Mouse (Mus musculus) limb, embryonic 15.5 days (tissue): ENCODE measurements around the gene Slc25a14. TPM values are rescaled to one million over a fixed set of nuclear protein-coding genes. Genes with fewer than 3 reads are reported as not detected.

Experiments
- ATAC-seq: fragments of 200-750 bp; cut with Nextera tagmentation; 2 replicates; pipeline ENCODE4 v1.8.0; 2017; ENCODE audit warnings: low read depth, moderate TSS enrichment; ENCODE audit not compliant: insufficient number of reproducible peaks, low FRiP score, low TSS enrichment
- H3K27ac ChIP-seq: fragments of 300-500 bp; sonication (generic); 2 replicates; pipeline ENCODE4 v1.5.1; 2015; ENCODE audit warnings: moderate library complexity, mild to moderate bottlenecking, inconsistent platforms
- H3K27me3 ChIP-seq: fragments of 300-500 bp; sonication (generic); 2 replicates; pipeline ENCODE4 v1.6.1; 2015; ENCODE audit warnings: inconsistent platforms
- H3K36me3 ChIP-seq: fragments of 300-500 bp; sonication (generic); 2 replicates; pipeline ENCODE4 v1.6.1; 2015; ENCODE audit warnings: inconsistent platforms
- H3K4me1 ChIP-seq: fragments of 300-500 bp; sonication (generic); 2 replicates; pipeline ENCODE4 v1.6.1; 2015; ENCODE audit warnings: inconsistent platforms
- H3K4me2 ChIP-seq: fragments of 300-500 bp; sonication (generic); 2 replicates; pipeline ENCODE4 v1.6.1; 2015; ENCODE audit warnings: mild to moderate bottlenecking, inconsistent platforms
- H3K4me3 ChIP-seq: fragments of 300-500 bp; sonication (generic); 2 replicates; pipeline ENCODE4 v1.5.1; 2015; ENCODE audit warnings: mild to moderate bottlenecking, inconsistent platforms
- H3K9ac ChIP-seq: fragments of 300-500 bp; sonication (generic); 2 replicates; pipeline ENCODE4 v1.6.1; 2015; ENCODE audit warnings: inconsistent platforms
- H3K9me3 ChIP-seq: fragments of 300-500 bp; sonication (generic); 2 replicates; pipeline ENCODE4 v1.6.1; 2016; ENCODE audit warnings: inconsistent platforms
- WGBS: fragments of 180-500 bp; shearing (Covaris S2); methylation state at CpG from one replicate; pipeline ENCODE4 v1.1.7; 2015; 5-methylcytosine and 5-hydroxymethylcytosine counted together
- polyA plus RNA-seq: library from polyadenylated mRNA; unstranded; fragments of >200 nt; fragmentation: Nextera tagmentation; extraction: Ambion mirVana; gene quantifications from 2 replicates; pipeline ENCODE4 v1.2.1, GENCODE M21; 2015

The Slc25a14 gene
- polyA plus RNA-seq, result 16.2 and 16.3 TPM in 2 replicates

DNA sequence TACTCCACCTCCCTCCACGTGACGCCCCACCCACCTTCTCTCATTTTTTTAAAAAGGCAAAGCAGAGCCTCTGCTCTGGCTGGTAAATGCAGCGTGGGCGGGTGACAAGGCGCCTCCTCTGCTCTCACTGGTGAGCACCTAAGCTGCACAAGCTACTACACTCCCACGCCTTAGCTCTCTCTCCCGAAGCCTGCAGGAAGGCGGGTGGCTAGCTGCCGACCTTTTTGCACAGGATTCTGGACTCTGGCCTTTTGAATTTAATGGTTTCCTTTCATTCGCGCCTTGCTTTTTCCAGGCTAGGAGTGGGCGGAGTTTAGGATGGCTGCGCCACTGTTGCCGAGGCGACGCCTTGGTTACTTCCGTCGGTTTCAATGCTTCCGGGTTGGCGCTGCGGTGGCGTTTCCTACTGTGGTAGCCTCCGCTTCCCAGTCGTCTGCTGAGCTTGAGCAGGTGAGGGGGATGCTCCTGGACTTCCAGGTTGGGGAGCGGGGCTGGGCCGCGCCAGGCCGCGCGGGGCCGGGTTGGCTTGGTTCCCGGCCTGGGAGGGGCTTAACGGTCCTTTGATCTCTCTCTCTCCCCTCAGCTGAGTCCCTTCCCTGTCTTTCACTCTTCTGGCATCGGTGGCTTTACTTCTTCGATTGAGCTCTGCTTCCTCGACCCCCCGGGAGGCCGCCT, at the start of gene Slc25a14:
Slc25a14 (plus strand) TSS at position 35 of the 675 bp plus-strand sequence.
- H3K4me3 ChIP-seq, result peak within 1 kb of the TSS; percentile 60
- peak within 1 kb of the TSS; percentile 48 for H3K4me2 ChIP-seq
- no peaks in the 10 kb centered on the region for H3K36me3 ChIP-seq
- H3K27me3 ChIP-seq, result no peaks in the 10 kb centered on the region
- H3K4me1 ChIP-seq, result no peaks in the 10 kb centered on the region
- H3K27ac ChIP-seq, result peak within 1 kb of the TSS; percentile 77
- peak; percentile 85 for ATAC-seq
- no peaks in the 10 kb centered on the region for H3K9me3 ChIP-seq
- WGBS, result 24% methylated on average over 38 of the region's 38 CpGs
- H3K9ac ChIP-seq, result peak within 1 kb of the TSS; percentile 26; the same call in 1 of the 2 replicates

DNA sequence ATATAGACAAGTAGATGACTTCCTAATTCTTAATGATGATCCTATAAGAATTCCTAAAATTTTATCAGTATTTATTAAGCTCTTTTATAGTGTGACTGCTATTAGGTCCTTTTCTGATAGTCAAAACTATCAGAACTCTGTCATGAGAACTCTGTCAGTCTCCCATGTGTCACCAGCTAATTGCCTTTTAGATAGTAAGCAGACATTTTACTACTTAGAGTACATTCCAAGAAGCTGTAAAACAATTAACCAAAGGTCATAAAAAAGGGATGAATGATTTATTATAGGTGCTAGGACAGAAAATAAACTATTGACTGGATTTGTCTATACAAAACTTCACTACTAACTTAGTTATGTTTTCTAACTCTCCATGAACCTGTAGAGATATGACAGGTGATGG, 39.9 kb upstream of the Slc25a14 start:
- Histone ChIP-seq H3K4me3 (no peak overlapping the region), H3K9me3 (no peaks in the 10 kb centered on the region), H3K27me3 (no peaks in the 10 kb centered on the region), H3K4me1 (no peaks in the 10 kb centered on the region), H3K36me3 (peaks cover 7% of the 10 kb centered on the region; the same call in 1 of the 2 replicates), H3K9ac (no peak overlapping the region), H3K27ac (no peak overlapping the region), H3K4me2 (no peak overlapping the region)
- no peak for ATAC-seq

DNA sequence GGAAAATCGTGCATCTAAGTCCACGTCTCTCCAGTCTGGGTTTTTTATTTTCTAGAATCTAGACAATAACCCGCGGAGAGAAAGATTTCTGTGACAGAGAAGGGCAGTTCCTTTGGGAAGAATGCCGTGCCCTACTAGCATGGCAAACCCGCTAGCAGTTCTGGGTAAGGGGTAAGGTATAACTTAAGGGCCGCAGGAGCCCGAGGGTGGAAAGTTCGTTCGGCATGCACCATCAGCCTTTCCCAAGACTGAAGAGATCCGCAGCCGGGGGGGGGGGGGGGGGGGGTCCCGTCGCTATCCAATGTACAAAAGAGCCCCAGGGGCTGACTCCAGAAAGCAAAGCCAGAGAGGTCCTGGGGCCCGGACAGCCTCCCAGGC, 29.5 kb upstream of the Slc25a14 start:
- ATAC-seq, result 0 out of 2 replicates have a peak, but pooled peaks have one; percentile 14
- H3K27ac ChIP-seq, result peak overlapping the region; percentile 87
- no peaks in the 10 kb centered on the region for H3K9me3 ChIP-seq
- H3K4me3 ChIP-seq, result peak overlapping the region; percentile 61
- no peaks in the 10 kb centered on the region for H3K27me3 ChIP-seq
- 32% methylated on average over 15 of the region's 15 CpGs for WGBS
- peak overlapping the region; percentile 50 for H3K4me2 ChIP-seq
- H3K9ac ChIP-seq, result peak overlapping the region; percentile 63
- no peaks in the 10 kb centered on the region for H3K4me1 ChIP-seq
- 0 out of 2 replicates have a peak, but pooled peaks cover 6% of the 10 kb centered on the region for H3K36me3 ChIP-seq

DNA sequence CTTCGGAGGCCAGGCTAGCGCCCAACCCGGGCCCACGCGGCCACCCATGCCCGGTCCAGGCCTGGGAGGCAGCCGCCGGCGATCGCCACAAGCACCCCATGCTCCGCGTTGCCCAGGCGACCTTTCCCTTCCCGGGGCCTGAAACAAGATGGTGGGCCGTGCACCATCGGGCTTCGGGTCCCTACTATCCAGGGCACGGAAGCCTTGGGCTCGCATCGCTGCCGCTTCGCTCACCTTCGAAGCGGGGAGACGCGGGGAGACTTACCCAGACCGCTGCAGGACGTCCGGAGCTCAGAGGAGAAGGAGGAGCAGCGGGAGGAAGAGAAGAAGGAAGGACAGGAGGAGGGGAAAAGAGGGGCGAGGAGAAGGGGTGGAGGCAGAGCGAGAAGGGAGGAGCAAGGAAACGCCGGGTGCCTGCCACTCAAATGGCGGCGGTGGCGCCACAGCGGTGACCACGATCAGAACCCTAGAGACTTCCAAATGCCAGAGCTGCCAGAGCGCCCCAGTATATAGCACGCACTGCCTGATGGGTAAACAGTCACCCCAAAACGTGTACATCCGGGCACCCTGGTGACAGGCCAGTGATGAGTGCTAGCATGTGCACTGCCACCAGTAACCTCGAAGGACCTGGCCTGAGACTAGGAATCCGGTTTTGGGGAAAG, 29.0 kb upstream of the Slc25a14 start, which contains the start of gene Zfp280c:
Zfp280c (minus strand) TSS at position 406 of the 662 bp plus-strand sequence.
- Histone ChIP-seq H3K4me3 (peak within 1 kb of the TSS; percentile 61), H3K4me2 (peak within 1 kb of the TSS; percentile 50), H3K36me3 (0 out of 2 replicates have a peak, but pooled peaks cover 6% of the 10 kb centered on the region), H3K27me3 (no peaks in the 10 kb centered on the region), H3K4me1 (no peaks in the 10 kb centered on the region), H3K27ac (peak within 1 kb of the TSS; percentile 87), H3K9me3 (no peaks in the 10 kb centered on the region), H3K9ac (peak within 1 kb of the TSS; percentile 63)
- WGBS, result 23% methylated on average over 45 of the region's 45 CpGs
- ATAC-seq, result peak; percentile 83

DNA sequence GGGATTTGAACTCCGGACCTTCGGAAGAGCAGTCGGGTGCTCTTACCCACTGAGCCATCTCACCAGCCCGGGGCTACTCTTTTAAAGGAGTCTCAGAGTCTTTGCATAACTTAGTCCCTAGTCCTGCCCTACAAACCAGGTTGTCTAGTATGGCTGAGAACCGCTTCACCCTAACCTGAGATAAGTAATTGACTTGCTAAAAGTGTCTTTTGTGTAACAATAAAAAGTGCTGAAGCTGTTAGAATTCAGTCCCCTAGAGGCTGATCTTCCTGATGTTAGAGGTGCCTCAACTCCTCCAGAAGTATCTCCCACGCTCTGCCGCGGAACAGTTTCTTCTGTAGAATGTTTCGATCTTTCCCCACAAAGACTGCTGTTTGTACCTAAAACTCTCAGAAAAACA, 27.2 kb upstream of the Slc25a14 start:
- H3K27ac ChIP-seq, result no peak overlapping the region
- no peaks in the 10 kb centered on the region for H3K27me3 ChIP-seq
- H3K4me3 ChIP-seq, result no peak overlapping the region
- no peak overlapping the region for H3K4me2 ChIP-seq
- H3K9me3 ChIP-seq, result no peaks in the 10 kb centered on the region
- no peak for ATAC-seq
- no peak overlapping the region for H3K9ac ChIP-seq
- WGBS, result 69% methylated on average over 9 of the region's 9 CpGs
- 0 out of 2 replicates have a peak, but pooled peaks cover 1% of the 10 kb centered on the region for H3K36me3 ChIP-seq
- H3K4me1 ChIP-seq, result no peaks in the 10 kb centered on the region

DNA sequence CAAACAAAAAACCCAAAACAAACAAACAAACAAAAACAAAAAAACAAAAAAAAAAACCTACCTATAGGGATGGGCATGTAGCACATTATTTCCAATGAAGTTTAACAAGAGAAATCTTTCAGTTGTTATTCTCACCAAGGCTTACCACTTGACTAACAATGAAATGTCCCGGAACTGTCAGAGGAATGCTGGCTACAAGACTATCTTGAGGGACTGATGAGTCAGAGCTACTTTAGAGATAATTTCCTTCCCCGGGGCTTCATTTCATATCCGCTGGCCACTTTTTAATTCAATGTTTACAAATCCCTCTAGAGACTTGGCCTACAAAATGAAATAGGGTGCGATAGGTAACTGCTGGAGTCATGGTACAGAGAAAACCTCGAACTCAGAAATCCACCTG, 26.3 kb upstream of the Slc25a14 start:
- no peaks in the 10 kb centered on the region for H3K36me3 ChIP-seq
- H3K4me1 ChIP-seq, result no peaks in the 10 kb centered on the region
- no peak overlapping the region for H3K4me2 ChIP-seq
- H3K9me3 ChIP-seq, result no peaks in the 10 kb centered on the region
- no peak overlapping the region for H3K9ac ChIP-seq
- H3K27ac ChIP-seq, result no peak overlapping the region
- H3K4me3 ChIP-seq, result no peak overlapping the region
- H3K27me3 ChIP-seq, result no peaks in the 10 kb centered on the region
- no peak for ATAC-seq
- 81% methylated on average over 5 of the region's 5 CpGs for WGBS

DNA sequence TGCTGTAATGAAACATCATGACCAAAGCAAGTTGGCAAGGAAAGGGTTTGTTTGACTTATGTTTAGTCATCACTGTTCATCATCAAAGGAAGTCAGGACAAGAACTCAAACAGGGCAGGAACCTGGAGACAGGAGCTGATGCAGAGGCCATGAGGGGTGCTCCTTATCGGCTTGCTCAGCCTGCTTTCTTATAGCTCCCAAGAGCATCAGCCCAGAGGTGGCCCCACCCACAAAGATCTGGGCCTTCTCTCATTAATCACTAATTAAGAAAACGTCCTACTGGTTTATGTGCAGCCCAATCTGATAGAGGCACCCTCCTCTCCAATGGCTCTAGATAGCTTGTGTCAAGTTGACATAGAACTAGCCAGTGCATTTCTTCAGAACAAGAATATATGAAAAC, 18.3 kb upstream of the Slc25a14 start:
- 43% methylated on average over 2 of the region's 2 CpGs for WGBS
- Histone ChIP-seq H3K27ac (no peak overlapping the region), H3K4me1 (no peaks in the 10 kb centered on the region), H3K36me3 (no peaks in the 10 kb centered on the region), H3K9me3 (no peaks in the 10 kb centered on the region), H3K4me2 (no peak overlapping the region), H3K27me3 (no peaks in the 10 kb centered on the region), H3K9ac (no peak overlapping the region), H3K4me3 (no peak overlapping the region)
- ATAC-seq, result no peak

DNA sequence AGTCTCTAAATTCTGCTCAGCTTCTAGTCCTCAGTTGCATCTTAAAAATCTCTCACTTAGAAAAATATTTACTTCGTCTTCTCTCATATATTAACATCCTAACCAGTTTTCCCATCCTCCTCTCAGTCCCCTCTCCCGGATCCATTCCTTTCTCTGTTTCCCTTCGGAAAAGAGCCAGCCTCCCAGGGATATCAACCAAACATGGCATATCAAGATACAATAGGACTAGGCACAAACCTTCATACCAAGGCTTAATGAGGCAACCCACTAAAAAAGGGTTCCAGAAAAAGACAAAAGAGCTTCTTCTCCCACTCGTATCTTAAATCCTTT, 199 bp upstream of the Slc25a14 start:
- WGBS, result 28% methylated on average over 4 of the region's 4 CpGs
- H3K9me3 ChIP-seq, result no peaks in the 10 kb centered on the region
- no peaks in the 10 kb centered on the region for H3K36me3 ChIP-seq
- peak overlapping the region; percentile 48 for H3K4me2 ChIP-seq
- peak overlapping the region; percentile 77 for H3K27ac ChIP-seq
- H3K4me1 ChIP-seq, result no peaks in the 10 kb centered on the region
- peak overlapping the region; percentile 60 for H3K4me3 ChIP-seq
- H3K9ac ChIP-seq, result 0 out of 2 replicates have a peak overlapping the region, but pooled peaks have one; percentile 4
- ATAC-seq, result no peak
- H3K27me3 ChIP-seq, result no peaks in the 10 kb centered on the region

DNA sequence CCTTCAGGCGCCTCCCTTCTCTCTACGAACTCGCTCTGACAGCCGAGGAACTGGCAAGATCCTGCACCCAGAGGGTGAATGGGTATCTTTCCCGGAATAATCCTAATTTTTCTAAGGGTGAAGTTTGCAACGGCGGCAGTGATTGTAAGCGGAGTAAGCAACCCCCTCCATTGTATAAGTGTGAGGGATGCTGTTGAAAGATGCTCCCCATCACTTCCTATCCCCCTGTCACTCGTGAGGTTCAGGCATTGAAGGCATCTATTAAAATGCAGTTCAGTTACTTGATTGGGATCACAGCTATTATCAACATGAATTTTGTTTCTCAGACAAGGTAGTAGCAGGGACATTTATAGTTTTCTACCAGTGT, 824 bp downstream of the Slc25a14 start:
- peak overlapping the region; percentile 26; the same call in 1 of the 2 replicates for H3K9ac ChIP-seq
- H3K27ac ChIP-seq, result peak overlapping the region; percentile 77
- H3K27me3 ChIP-seq, result no peaks in the 10 kb centered on the region
- 22% methylated on average over 9 of the region's 9 CpGs for WGBS
- peak overlapping the region; percentile 48 for H3K4me2 ChIP-seq
- no peak for ATAC-seq
- H3K36me3 ChIP-seq, result no peaks in the 10 kb centered on the region
- H3K9me3 ChIP-seq, result no peaks in the 10 kb centered on the region
- peak overlapping the region; percentile 60 for H3K4me3 ChIP-seq
- no peaks in the 10 kb centered on the region for H3K4me1 ChIP-seq

DNA sequence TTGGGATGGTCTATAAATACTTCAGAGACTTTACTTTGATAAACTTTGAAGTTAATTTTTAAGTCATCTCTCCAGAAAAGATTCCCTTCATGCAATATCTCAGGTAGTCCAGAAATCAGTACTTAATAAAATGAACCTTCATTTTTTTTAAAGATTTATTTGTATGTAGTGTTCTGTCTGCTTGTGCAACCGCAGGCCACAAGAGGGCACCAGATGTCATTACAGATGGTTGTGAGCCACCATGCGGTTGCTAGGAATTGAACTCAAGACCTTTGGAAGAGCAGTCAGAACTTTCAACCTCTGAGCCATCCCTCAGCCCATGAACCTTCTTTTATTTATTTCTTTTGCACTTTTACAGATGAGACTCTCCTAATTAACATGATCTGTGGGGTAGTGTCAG, 13.8 kb downstream of the Slc25a14 start:
- ATAC-seq, result no peak
- Histone ChIP-seq H3K27me3 (no peaks in the 10 kb centered on the region), H3K27ac (no peak overlapping the region), H3K9ac (no peak overlapping the region), H3K4me1 (no peaks in the 10 kb centered on the region), H3K4me3 (no peak overlapping the region), H3K4me2 (no peak overlapping the region), H3K36me3 (no peaks in the 10 kb centered on the region), H3K9me3 (no peaks in the 10 kb centered on the region)
- 65% methylated on average over 2 of the region's 2 CpGs for WGBS

DNA sequence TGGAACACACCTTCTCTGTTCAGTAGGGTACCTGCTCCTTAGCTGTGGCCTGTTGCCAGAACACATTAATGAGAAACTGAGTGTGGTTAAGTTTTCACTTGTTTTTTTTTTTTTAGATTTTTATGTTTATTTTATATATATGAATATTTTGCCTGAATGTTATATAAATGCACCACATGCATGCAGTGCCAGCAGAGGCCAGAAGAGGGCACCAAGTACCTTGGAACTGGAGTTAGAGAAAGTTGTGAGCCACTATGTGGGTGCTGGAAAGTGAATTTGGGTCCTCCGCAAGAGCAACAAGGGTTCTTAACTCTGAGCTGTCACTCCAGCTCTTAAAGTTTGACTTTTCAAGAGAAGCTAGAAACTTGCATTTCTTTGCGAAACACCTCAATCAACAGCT, 20.9 kb downstream of the Slc25a14 start:
- 87% methylated on average over 2 of the region's 2 CpGs for WGBS
- H3K9me3 ChIP-seq, result no peaks in the 10 kb centered on the region
- no peak overlapping the region for H3K9ac ChIP-seq
- no peak for ATAC-seq
- no peak overlapping the region for H3K4me2 ChIP-seq
- no peaks in the 10 kb centered on the region for H3K27me3 ChIP-seq
- no peak overlapping the region for H3K27ac ChIP-seq
- no peaks in the 10 kb centered on the region for H3K36me3 ChIP-seq
- H3K4me1 ChIP-seq, result no peaks in the 10 kb centered on the region
- no peak overlapping the region for H3K4me3 ChIP-seq

DNA sequence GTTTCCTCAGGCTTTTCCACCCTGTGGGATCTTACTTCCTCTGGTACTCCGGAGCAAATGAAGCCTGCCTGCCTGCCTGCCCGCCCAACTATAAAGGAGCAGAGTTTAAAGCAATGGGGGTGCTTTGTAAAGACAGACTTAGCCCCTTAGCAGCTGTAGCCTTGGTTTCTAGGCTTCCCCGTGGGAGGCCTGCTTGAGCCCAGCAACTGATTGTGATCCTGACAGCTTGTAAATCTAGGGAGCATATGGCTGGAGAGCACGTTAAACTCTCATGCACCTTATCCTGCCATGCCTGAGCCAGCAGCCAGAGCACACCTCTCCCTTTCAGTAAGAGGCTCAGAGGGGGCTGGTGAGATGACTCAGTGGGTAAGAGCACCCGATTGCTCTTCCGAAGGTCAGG, 43.6 kb downstream of the Slc25a14 start:
- Histone ChIP-seq H3K4me3 (no peak overlapping the region), H3K27me3 (no peaks in the 10 kb centered on the region), H3K27ac (no peak overlapping the region), H3K9ac (no peak overlapping the region), H3K4me1 (no peaks in the 10 kb centered on the region), H3K36me3 (no peaks in the 10 kb centered on the region), H3K4me2 (no peak overlapping the region), H3K9me3 (no peaks in the 10 kb centered on the region)
- 41% methylated on average over 6 of the region's 6 CpGs for WGBS
- ATAC-seq, result no peak
